Mouse (Mus musculus): Measurements from ENCODE around the gene Lin7a. TPM values are rescaled to one million over a fixed set of nuclear protein-coding genes. Genes with fewer than 3 reads are reported as not detected.
"Not testable (repeated sequence)": the region's sequence is repeated elsewhere in the genome, so short reads cannot be mapped to it uniquely, and the experiment has no call there.

Gene Lin7a
- polyA plus RNA-seq, 1 experiment from 2014 or later = 5.0 TPM

GRCm38 (mm10) chr10:107240446-107240845, 31.0 kb upstream of the Lin7a start:
- Histone ChIP-seq H3K36me3 (ENCODE audit: control insufficient read depth, insufficient read depth, low read length) (no peaks in the 10 kb centered on the region), H3K9me3 (ENCODE audit: control insufficient read depth, low read length) (no peaks in the 10 kb centered on the region), H3K27ac (replicated peaks; ENCODE audit: low read depth, low read length) (no peak overlapping the region), H3K9ac (ENCODE audit: low read depth, low read length) (no peak overlapping the region), H3K4me2 (ENCODE audit: low read depth, low read length) (no peak overlapping the region), H3K4me1 (ENCODE audit: control insufficient read depth, insufficient read depth, low read length) (no peaks in the 10 kb centered on the region), H3K4me3 (ENCODE audit: low read depth, low read length) (no peak overlapping the region), H3K27me3 (replicated peaks; ENCODE audit: control insufficient read depth, insufficient read depth, low read length) (no peaks in the 10 kb centered on the region)
- DNase-seq (ENCODE audit: low spot score) (no peak), ATAC-seq (ENCODE audit: low read depth) (no peak)
- WGBS = 49% methylated on average over 1 of the region's 1 CpGs

- no peak for DNase-seq (ENCODE audit: low spot score)
- Histone ChIP-seq H3K27me3 (replicated peaks; ENCODE audit: control insufficient read depth, insufficient read depth, low read length) (no peaks in the 10 kb centered on the region), H3K4me2 (ENCODE audit: low read depth, low read length) (no peak overlapping the region), H3K27ac (replicated peaks; ENCODE audit: low read depth, low read length) (no peak overlapping the region), H3K36me3 (ENCODE audit: control insufficient read depth, insufficient read depth, low read length) (no peaks in the 10 kb centered on the region), H3K9me3 (ENCODE audit: control insufficient read depth, low read length) (no peaks in the 10 kb centered on the region), H3K4me1 (ENCODE audit: control insufficient read depth, insufficient read depth, low read length) (no peaks in the 10 kb centered on the region), H3K9ac (ENCODE audit: low read depth, low read length) (no peak overlapping the region), H3K4me3 (ENCODE audit: low read depth, low read length) (no peak overlapping the region)
- WGBS = 73% methylated on average over 3 of the region's 3 CpGs
- ATAC-seq (ENCODE audit: low read depth) = no peak
These were observed 30.5 kb upstream of the Lin7a start for GRCm38 (mm10) chr10:107240986-107241385.

GRCm38 (mm10) chr10:107241406-107241805, 30.1 kb upstream of the Lin7a start:
- no peaks in the 10 kb centered on the region for H3K4me1 ChIP-seq (ENCODE audit: control insufficient read depth, insufficient read depth, low read length)
- H3K36me3 ChIP-seq (ENCODE audit: control insufficient read depth, insufficient read depth, low read length) = no peaks in the 10 kb centered on the region
- DNase-seq (ENCODE audit: low spot score) (no peak), ATAC-seq (ENCODE audit: low read depth) (no peak)
- H3K27me3 ChIP-seq (replicated peaks; ENCODE audit: control insufficient read depth, insufficient read depth, low read length) = no peaks in the 10 kb centered on the region
- H3K27ac ChIP-seq (replicated peaks; ENCODE audit: low read depth, low read length) = no peak overlapping the region
- H3K9me3 ChIP-seq (ENCODE audit: control insufficient read depth, low read length) = no peaks in the 10 kb centered on the region
- no peak overlapping the region for H3K4me3 ChIP-seq (ENCODE audit: low read depth, low read length)
- H3K9ac ChIP-seq (ENCODE audit: low read depth, low read length) = no peak overlapping the region
- no peak overlapping the region for H3K4me2 ChIP-seq (ENCODE audit: low read depth, low read length)

GRCm38 (mm10) chr10:107241999-107242398, 29.5 kb upstream of the Lin7a start:
- WGBS = 95% methylated on average over 1 of the region's 1 CpGs
- DNase-seq (ENCODE audit: low spot score) = not testable (repeated sequence)

GRCm38 (mm10) chr10:107242696-107243400, 28.6 kb upstream of the Lin7a start:
- no peaks in the 10 kb centered on the region for H3K9me3 ChIP-seq (ENCODE audit: control insufficient read depth, low read length)
- WGBS = 81% methylated on average over 1 of the region's 1 CpGs

More at GRCm38 (mm10) chr10:107241999-107242398, 29.5 kb upstream of the Lin7a start:
- not testable (repeated sequence) for H3K36me3 ChIP-seq (ENCODE audit: control insufficient read depth, insufficient read depth, low read length); H3K9me3 ChIP-seq (ENCODE audit: control insufficient read depth, low read length); H3K4me2 ChIP-seq (ENCODE audit: low read depth, low read length); H3K4me3 ChIP-seq (ENCODE audit: low read depth, low read length); ATAC-seq (ENCODE audit: low read depth); H3K4me1 ChIP-seq (ENCODE audit: control insufficient read depth, insufficient read depth, low read length); H3K27ac ChIP-seq (replicated peaks; ENCODE audit: low read depth, low read length); H3K9ac ChIP-seq (ENCODE audit: low read depth, low read length); H3K27me3 ChIP-seq (replicated peaks; ENCODE audit: control insufficient read depth, insufficient read depth, low read length)

GRCm38 (mm10) chr10:107244211-107244610, 27.3 kb upstream of the Lin7a start:
- DNase-seq (ENCODE audit: low spot score) = no peak

More at GRCm38 (mm10) chr10:107242696-107243400, 28.6 kb upstream of the Lin7a start:
- ATAC-seq (ENCODE audit: low read depth) = no peak
- H3K4me3 ChIP-seq (ENCODE audit: low read depth, low read length) = no peak overlapping the region
- no peaks in the 10 kb centered on the region for H3K36me3 ChIP-seq (ENCODE audit: control insufficient read depth, insufficient read depth, low read length)
- DNase-seq (ENCODE audit: low spot score) = no peak
- no peak overlapping the region for H3K27ac ChIP-seq (replicated peaks; ENCODE audit: low read depth, low read length)
- H3K9ac ChIP-seq (ENCODE audit: low read depth, low read length) = no peak overlapping the region
- no peaks in the 10 kb centered on the region for H3K4me1 ChIP-seq (ENCODE audit: control insufficient read depth, insufficient read depth, low read length)
- no peaks in the 10 kb centered on the region for H3K27me3 ChIP-seq (replicated peaks; ENCODE audit: control insufficient read depth, insufficient read depth, low read length)
- H3K4me2 ChIP-seq (ENCODE audit: low read depth, low read length) = no peak overlapping the region

GRCm38 (mm10) chr10:107244691-107245530, 26.6 kb upstream of the Lin7a start:
- Histone ChIP-seq H3K4me1 (ENCODE audit: control insufficient read depth, insufficient read depth, low read length) (no peaks in the 10 kb centered on the region), H3K36me3 (ENCODE audit: control insufficient read depth, insufficient read depth, low read length) (no peaks in the 10 kb centered on the region), H3K27ac (replicated peaks; ENCODE audit: low read depth, low read length) (no peak overlapping the region), H3K4me3 (ENCODE audit: low read depth, low read length) (no peak overlapping the region), H3K9me3 (ENCODE audit: control insufficient read depth, low read length) (no peaks in the 10 kb centered on the region), H3K9ac (ENCODE audit: low read depth, low read length) (no peak overlapping the region), H3K4me2 (ENCODE audit: low read depth, low read length) (no peak overlapping the region), H3K27me3 (replicated peaks; ENCODE audit: control insufficient read depth, insufficient read depth, low read length) (no peaks in the 10 kb centered on the region)
- ATAC-seq (ENCODE audit: low read depth) (no peak), DNase-seq (ENCODE audit: low spot score) (no peak)
- WGBS = 83% methylated on average over 4 of the region's 4 CpGs

More at GRCm38 (mm10) chr10:107244211-107244610, 27.3 kb upstream of the Lin7a start:
- H3K36me3 ChIP-seq (ENCODE audit: control insufficient read depth, insufficient read depth, low read length) = no peaks in the 10 kb centered on the region
- H3K27ac ChIP-seq (replicated peaks; ENCODE audit: low read depth, low read length) = no peak overlapping the region
- no peak for ATAC-seq (ENCODE audit: low read depth)
- H3K9me3 ChIP-seq (ENCODE audit: control insufficient read depth, low read length) = no peaks in the 10 kb centered on the region
- 71% methylated on average over 2 of the region's 2 CpGs for WGBS
- no peaks in the 10 kb centered on the region for H3K4me1 ChIP-seq (ENCODE audit: control insufficient read depth, insufficient read depth, low read length)
- H3K9ac ChIP-seq (ENCODE audit: low read depth, low read length) = no peak overlapping the region
- H3K4me3 ChIP-seq (ENCODE audit: low read depth, low read length) = no peak overlapping the region
- no peak overlapping the region for H3K4me2 ChIP-seq (ENCODE audit: low read depth, low read length)
- H3K27me3 ChIP-seq (replicated peaks; ENCODE audit: control insufficient read depth, insufficient read depth, low read length) = no peaks in the 10 kb centered on the region

GRCm38 (mm10) chr10:107245531-107245840, 26.0 kb upstream of the Lin7a start:
- ATAC-seq (ENCODE audit: low read depth) (no peak), DNase-seq (ENCODE audit: low spot score) (no peak)
- Histone ChIP-seq H3K27me3 (replicated peaks; ENCODE audit: control insufficient read depth, insufficient read depth, low read length) (no peaks in the 10 kb centered on the region), H3K36me3 (ENCODE audit: control insufficient read depth, insufficient read depth, low read length) (no peaks in the 10 kb centered on the region), H3K9ac (ENCODE audit: low read depth, low read length) (no peak overlapping the region), H3K27ac (replicated peaks; ENCODE audit: low read depth, low read length) (no peak overlapping the region), H3K4me1 (ENCODE audit: control insufficient read depth, insufficient read depth, low read length) (no peaks in the 10 kb centered on the region), H3K9me3 (ENCODE audit: control insufficient read depth, low read length) (no peaks in the 10 kb centered on the region), H3K4me2 (ENCODE audit: low read depth, low read length) (no peak overlapping the region), H3K4me3 (ENCODE audit: low read depth, low read length) (no peak overlapping the region)
- WGBS = 72% methylated on average over 2 of the region's 2 CpGs

All from embryonic facial prominence, embryonic 14.5 days (tissue).